Mouse (Mus musculus): ENCODE data around the gene Bcan. TPM values are rescaled to one million over a fixed set of nuclear protein-coding genes. Genes with fewer than 3 reads are reported as not detected.

The Bcan gene
- polyA plus RNA-seq, 1 experiment from 2014 or later = 0.13 TPM

DNA sequence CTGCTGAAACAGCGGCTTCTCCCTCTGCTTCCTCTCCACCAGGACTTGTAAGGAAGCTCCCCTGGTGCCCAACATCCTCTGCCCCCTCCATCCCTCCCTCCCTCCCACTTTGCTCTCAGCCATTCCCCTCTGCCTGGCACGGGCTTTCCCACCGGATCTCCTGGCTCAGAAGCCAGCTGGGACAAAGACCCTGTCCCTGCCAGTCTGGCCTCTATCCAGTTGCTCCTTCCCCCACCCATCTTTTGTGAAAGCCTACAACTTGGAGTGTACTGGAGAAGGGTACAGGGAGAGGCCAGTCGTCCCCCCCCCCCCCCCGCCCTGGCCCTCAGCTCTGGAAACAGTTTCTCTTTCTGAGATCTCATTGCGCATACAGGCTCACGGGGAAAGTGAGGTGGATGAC lies 1.3 kb downstream of the Bcan start:
- Histone ChIP-seq H3K27me3 (ENCODE audit: control insufficient read depth, insufficient read depth, low read length) (peaks cover 96% of the 10 kb centered on the region), H3K36me3 (ENCODE audit: control insufficient read depth, insufficient read depth) (no peaks in the 10 kb centered on the region), H3K4me2 (ENCODE audit: low read depth, low read length) (no peak overlapping the region), H3K27ac (ENCODE audit: low read length) (no peak overlapping the region), H3K4me3 (ENCODE audit: low read length) (no peak overlapping the region), H3K4me1 (ENCODE audit: control insufficient read depth, insufficient read depth, low read length) (peaks cover 18% of the 10 kb centered on the region), H3K9me3 (replicated peaks; ENCODE audit: control insufficient read depth, low read length) (no peaks in the 10 kb centered on the region), H3K9ac (ENCODE audit: low read length) (no peak overlapping the region)
- 8% methylated on average over 7 of the region's 7 CpGs for WGBS
- no peak for ATAC-seq (replicated peaks; ENCODE audit: extremely low read depth, insufficient read depth, low FRiP score)

DNA sequence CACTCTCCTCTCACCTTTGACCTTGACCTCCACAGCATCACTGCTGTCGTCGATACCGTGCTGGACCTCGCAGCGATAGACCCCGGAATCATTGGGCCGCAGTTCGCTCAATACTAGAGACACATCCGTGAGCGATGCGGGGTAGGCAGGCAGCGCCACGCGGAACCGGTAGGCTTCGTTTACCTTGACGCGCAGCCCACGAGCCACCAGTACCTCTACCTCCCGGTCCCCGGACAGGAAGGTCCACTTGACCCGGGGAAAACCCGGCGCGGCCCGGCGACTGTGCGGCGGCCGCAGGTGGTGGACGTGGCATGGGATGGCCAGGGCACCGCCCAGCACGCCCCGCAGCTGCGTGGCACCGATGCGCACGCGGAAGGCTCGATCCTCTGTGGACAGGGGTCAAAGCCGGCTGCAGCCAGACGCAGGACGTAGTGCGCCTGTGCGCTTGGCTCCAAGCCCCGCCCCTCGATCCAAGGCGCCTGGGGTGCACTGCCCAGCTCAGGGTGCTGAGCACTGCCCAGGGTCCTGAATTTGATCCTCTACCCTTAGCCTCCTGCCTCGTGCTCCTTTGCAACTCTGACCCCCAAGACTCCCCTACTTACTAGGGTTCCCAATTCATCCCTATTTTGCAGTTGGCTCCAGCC lies 2.9 kb downstream of the Bcan start:
- H3K4me2 ChIP-seq (ENCODE audit: low read depth, low read length) = peak overlapping the region; percentile 60
- peaks cover 18% of the 10 kb centered on the region for H3K4me1 ChIP-seq (ENCODE audit: control insufficient read depth, insufficient read depth, low read length)
- H3K27me3 ChIP-seq (ENCODE audit: control insufficient read depth, insufficient read depth, low read length) = peaks cover 100% of the 10 kb centered on the region
- peak overlapping the region; percentile 46 for H3K4me3 ChIP-seq (ENCODE audit: low read length)
- H3K36me3 ChIP-seq (ENCODE audit: control insufficient read depth, insufficient read depth) = no peaks in the 10 kb centered on the region
- ATAC-seq (replicated peaks; ENCODE audit: extremely low read depth, insufficient read depth, low FRiP score) = no peak
- H3K9me3 ChIP-seq (replicated peaks; ENCODE audit: control insufficient read depth, low read length) = no peaks in the 10 kb centered on the region
- peak overlapping the region; percentile 53 for H3K9ac ChIP-seq (ENCODE audit: low read length)
- no peak overlapping the region for H3K27ac ChIP-seq (ENCODE audit: low read length)
- under 1% methylated on average over 49 of the region's 49 CpGs for WGBS

GRCm38 (mm10) chr3:87996401-87996800 lies 3.6 kb downstream of the Bcan start:
- 5% methylated on average over 15 of the region's 15 CpGs for WGBS
- H3K9ac ChIP-seq (ENCODE audit: low read length) = no peak overlapping the region
- no peak overlapping the region for H3K27ac ChIP-seq (ENCODE audit: low read length)
- no peak overlapping the region for H3K4me2 ChIP-seq (ENCODE audit: low read depth, low read length)
- H3K4me3 ChIP-seq (ENCODE audit: low read length) = no peak overlapping the region
- peaks cover 97% of the 10 kb centered on the region for H3K27me3 ChIP-seq (ENCODE audit: control insufficient read depth, insufficient read depth, low read length)
- no peaks in the 10 kb centered on the region for H3K9me3 ChIP-seq (replicated peaks; ENCODE audit: control insufficient read depth, low read length)
- no peaks in the 10 kb centered on the region for H3K36me3 ChIP-seq (ENCODE audit: control insufficient read depth, insufficient read depth)
- peaks cover 18% of the 10 kb centered on the region for H3K4me1 ChIP-seq (ENCODE audit: control insufficient read depth, insufficient read depth, low read length)
- ATAC-seq (replicated peaks; ENCODE audit: extremely low read depth, insufficient read depth, low FRiP score) = no peak

- ATAC-seq (replicated peaks; ENCODE audit: extremely low read depth, insufficient read depth, low FRiP score) = no peak
- WGBS = 29% methylated on average over 11 of the region's 11 CpGs
- H3K4me1 ChIP-seq (ENCODE audit: control insufficient read depth, insufficient read depth, low read length) = peaks cover 15% of the 10 kb centered on the region
- no peak overlapping the region for H3K4me3 ChIP-seq (ENCODE audit: low read length)
- H3K9me3 ChIP-seq (replicated peaks; ENCODE audit: control insufficient read depth, low read length) = no peaks in the 10 kb centered on the region
- no peak overlapping the region for H3K27ac ChIP-seq (ENCODE audit: low read length)
- peaks cover 95% of the 10 kb centered on the region for H3K27me3 ChIP-seq (ENCODE audit: control insufficient read depth, insufficient read depth, low read length)
- H3K9ac ChIP-seq (ENCODE audit: low read length) = no peak overlapping the region
- no peak overlapping the region for H3K4me2 ChIP-seq (ENCODE audit: low read depth, low read length)
- H3K36me3 ChIP-seq (ENCODE audit: control insufficient read depth, insufficient read depth) = no peaks in the 10 kb centered on the region
Observed at GRCm38 (mm10) chr3:87995331-87995730, 4.7 kb downstream of the Bcan start.

- H3K4me2 ChIP-seq (ENCODE audit: low read depth, low read length) = no peak overlapping the region
- ATAC-seq (replicated peaks; ENCODE audit: extremely low read depth, insufficient read depth, low FRiP score) = no peak
- H3K36me3 ChIP-seq (ENCODE audit: control insufficient read depth, insufficient read depth) = no peaks in the 10 kb centered on the region
- peaks cover 91% of the 10 kb centered on the region for H3K27me3 ChIP-seq (ENCODE audit: control insufficient read depth, insufficient read depth, low read length)
- no peak overlapping the region for H3K27ac ChIP-seq (ENCODE audit: low read length)
- no peak overlapping the region for H3K4me3 ChIP-seq (ENCODE audit: low read length)
- H3K4me1 ChIP-seq (ENCODE audit: control insufficient read depth, insufficient read depth, low read length) = peaks cover 4% of the 10 kb centered on the region
- no peak overlapping the region for H3K9ac ChIP-seq (ENCODE audit: low read length)
- H3K9me3 ChIP-seq (replicated peaks; ENCODE audit: control insufficient read depth, low read length) = no peaks in the 10 kb centered on the region
- 1% methylated on average over 6 of the region's 6 CpGs for WGBS
Observed at GRCm38 (mm10) chr3:87993436-87993835, 6.6 kb downstream of the Bcan start.

- WGBS = 23% methylated on average over 10 of the region's 10 CpGs
- H3K27ac ChIP-seq (ENCODE audit: low read length) = no peak overlapping the region
- no peak for ATAC-seq (replicated peaks; ENCODE audit: extremely low read depth, insufficient read depth, low FRiP score)
- H3K4me1 ChIP-seq (ENCODE audit: control insufficient read depth, insufficient read depth, low read length) = peaks cover 31% of the 10 kb centered on the region
- no peak overlapping the region for H3K4me2 ChIP-seq (ENCODE audit: low read depth, low read length)
- no peaks in the 10 kb centered on the region for H3K9me3 ChIP-seq (replicated peaks; ENCODE audit: control insufficient read depth, low read length)
- peaks cover 57% of the 10 kb centered on the region for H3K27me3 ChIP-seq (ENCODE audit: control insufficient read depth, insufficient read depth, low read length)
- H3K4me3 ChIP-seq (ENCODE audit: low read length) = no peak overlapping the region
- no peaks in the 10 kb centered on the region for H3K36me3 ChIP-seq (ENCODE audit: control insufficient read depth, insufficient read depth)
- no peak overlapping the region for H3K9ac ChIP-seq (ENCODE audit: low read length)
Observed at GRCm38 (mm10) chr3:87989935-87990334, 10.1 kb downstream of the Bcan start.

DNA sequence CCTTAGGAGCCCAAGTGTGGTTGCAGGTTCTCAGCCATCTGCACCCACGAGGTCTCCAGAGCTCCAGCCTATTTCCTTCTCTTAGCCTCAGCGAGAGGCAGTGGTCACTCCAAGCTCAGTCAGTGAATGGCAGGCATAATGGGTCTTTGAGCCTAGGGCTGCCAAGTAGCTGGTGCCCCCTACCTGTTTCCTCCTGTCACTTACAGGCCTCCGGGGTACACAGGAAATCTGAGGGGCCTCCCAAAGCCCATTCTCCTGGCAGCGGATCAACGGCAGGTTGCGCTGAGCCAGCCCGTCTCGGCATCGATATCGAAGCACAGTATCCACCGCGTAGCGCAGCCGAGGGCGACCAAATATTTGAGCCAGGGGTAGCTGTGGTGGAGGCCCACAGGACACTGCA lies 12.0 kb downstream of the Bcan start:
- WGBS = 7% methylated on average over 15 of the region's 15 CpGs
- H3K36me3 ChIP-seq (ENCODE audit: control insufficient read depth, insufficient read depth) = no peaks in the 10 kb centered on the region
- H3K4me1 ChIP-seq (ENCODE audit: control insufficient read depth, insufficient read depth, low read length) = peaks cover 46% of the 10 kb centered on the region
- peak overlapping the region; percentile 76 for H3K4me2 ChIP-seq (ENCODE audit: low read depth, low read length)
- H3K27ac ChIP-seq (ENCODE audit: low read length) = no peak overlapping the region
- H3K27me3 ChIP-seq (ENCODE audit: control insufficient read depth, insufficient read depth, low read length) = peaks cover 38% of the 10 kb centered on the region
- H3K4me3 ChIP-seq (ENCODE audit: low read length) = peak overlapping the region; percentile 44
- H3K9ac ChIP-seq (ENCODE audit: low read length) = peak overlapping the region; percentile 64
- no peaks in the 10 kb centered on the region for H3K9me3 ChIP-seq (replicated peaks; ENCODE audit: control insufficient read depth, low read length)
- no peak for ATAC-seq (replicated peaks; ENCODE audit: extremely low read depth, insufficient read depth, low FRiP score)

DNA sequence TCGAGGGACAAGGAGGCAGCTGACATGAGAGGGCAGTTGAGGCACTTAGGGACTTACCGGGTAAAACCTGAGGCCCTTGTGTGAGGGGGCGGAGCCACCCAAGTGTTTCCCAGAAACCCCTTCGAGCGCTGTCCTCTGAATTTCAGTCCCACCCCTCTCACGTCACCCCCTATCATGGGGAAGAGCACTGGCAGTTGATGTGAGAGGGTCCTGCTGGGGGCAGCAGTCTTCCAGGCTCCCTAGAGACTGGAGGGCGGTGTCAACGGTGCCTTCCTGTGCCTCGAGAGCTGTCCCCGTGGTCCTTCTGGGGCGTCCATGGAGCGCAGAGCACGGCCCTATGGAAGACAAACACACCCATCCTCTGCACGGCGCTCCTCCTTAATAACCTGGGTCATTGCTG lies 12.4 kb downstream of the Bcan start:
- peak; percentile 49 for ATAC-seq (replicated peaks; ENCODE audit: extremely low read depth, insufficient read depth, low FRiP score)
- WGBS = under 1% methylated on average over 15 of the region's 15 CpGs

GRCm38 (mm10) chr3:87986868-87987267 lies 13.2 kb downstream of the Bcan start:
- Histone ChIP-seq H3K9ac (ENCODE audit: low read length) (peak overlapping the region; percentile 64), H3K4me2 (ENCODE audit: low read depth, low read length) (peak overlapping the region; percentile 76), H3K4me1 (ENCODE audit: control insufficient read depth, insufficient read depth, low read length) (peaks cover 58% of the 10 kb centered on the region), H3K9me3 (replicated peaks; ENCODE audit: control insufficient read depth, low read length) (no peaks in the 10 kb centered on the region), H3K27ac (ENCODE audit: low read length) (peak overlapping the region; percentile 71), H3K36me3 (ENCODE audit: control insufficient read depth, insufficient read depth) (no peaks in the 10 kb centered on the region), H3K4me3 (ENCODE audit: low read length) (peak overlapping the region; percentile 44), H3K27me3 (ENCODE audit: control insufficient read depth, insufficient read depth, low read length) (peaks cover 26% of the 10 kb centered on the region)
- under 1% methylated on average over 17 of the region's 17 CpGs for WGBS
- ATAC-seq (replicated peaks; ENCODE audit: extremely low read depth, insufficient read depth, low FRiP score) = peak; percentile 64

More for the DNA sequence above, 12.4 kb downstream of the Bcan start:
- Histone ChIP-seq H3K9ac (ENCODE audit: low read length) (peak overlapping the region; percentile 64), H3K36me3 (ENCODE audit: control insufficient read depth, insufficient read depth) (no peaks in the 10 kb centered on the region), H3K4me3 (ENCODE audit: low read length) (peak overlapping the region; percentile 44), H3K9me3 (replicated peaks; ENCODE audit: control insufficient read depth, low read length) (no peaks in the 10 kb centered on the region), H3K27ac (ENCODE audit: low read length) (no peak overlapping the region; the same call in 1 of the 2 replicates), H3K4me2 (ENCODE audit: low read depth, low read length) (peak overlapping the region; percentile 76), H3K27me3 (ENCODE audit: control insufficient read depth, insufficient read depth, low read length) (peaks cover 34% of the 10 kb centered on the region), H3K4me1 (ENCODE audit: control insufficient read depth, insufficient read depth, low read length) (peaks cover 51% of the 10 kb centered on the region)

Measured in heart, embryonic 16.5 days (tissue).